ENCODE assay signal across 33 mouse cellular contexts in genomic region chr4:48664021-48664420, GRCm38 (mm10). TPM values are rescaled to one million over a fixed set of nuclear protein-coding genes. Genes with fewer than 3 reads are reported as not detected.
DNase-seq lines count a peak whose midpoint lies in the region; ATAC-seq and TF ChIP-seq lines count a peak whose summit lies in the region.
"Had no signal": no experiment of that assay in that cellular context is flagged by ENCODE, and none has a peak within 500 bp of the region (broad histone marks: within the 10 kb centered on the region; RNA-seq: fewer than 3 reads in every experiment).

No protein-coding gene starts in this region.

- no peak for TF ChIP-seq EP300 in heart, adult 2 months (IDR thresholded peaks at IDR 0.05; ENCODE audit: insufficient read depth, low read depth, low read length)

- TF ChIP-seq POLR2A in heart, adult 2 months (IDR thresholded peaks at IDR 0.05; ENCODE audit: insufficient read depth, low read depth, low read length), result no peak
- TF ChIP-seq POLR2A in myocyte (IDR thresholded peaks at IDR 0.05; ENCODE audit: insufficient read length, low read depth), result no peak

- no peaks in the 10 kb centered on the region for H3K4me1 ChIP-seq in heart, adult 2 months (ENCODE audit: control insufficient read depth, insufficient read depth, low read length)
- H3K4me1 ChIP-seq in heart, embryonic 12.5 days (replicated peaks), result peaks cover 11% of the 10 kb centered on the region
- H3K4me1 ChIP-seq in forebrain, embryonic 14.5 days (ENCODE audit: control insufficient read depth, insufficient read depth, low read length), result no peaks in the 10 kb centered on the region
- H3K4me1 ChIP-seq: embryonic facial prominence, embryonic 13.5 days; forebrain, embryonic 13.5 days; hindbrain, embryonic 10.5 days; kidney, embryonic 15.5 days; neural tube, embryonic 15.5 days; stomach, embryonic 15.5 days had no signal

- H3ac ChIP-seq in C2C12 (ENCODE audit: control insufficient read depth, insufficient read length, low read depth) (no peak overlapping the region), myocyte (ENCODE audit: control insufficient read depth, insufficient read length) (peak overlapping the region; percentile 43)

- H3K27ac ChIP-seq in heart, adult 2 months, result peak overlapping the region; percentile 92
- no peak overlapping the region for H3K27ac ChIP-seq in heart, embryonic 12.5 days (ENCODE audit: poor library complexity, severe bottlenecking)
- no peak overlapping the region for H3K27ac ChIP-seq in forebrain, embryonic 14.5 days (ENCODE audit: low read depth, low read length)
- H3K27ac ChIP-seq: embryonic facial prominence, embryonic 13.5 days; forebrain, embryonic 13.5 days; hindbrain, embryonic 10.5 days; kidney, embryonic 15.5 days; liver, embryonic 14.5 days; macrophage; neural tube, embryonic 15.5 days; stomach, embryonic 15.5 days had no signal

- intact Hi-C loops in heart, adult 2 months (cut with DNase I), result loop anchor here (2.0 to 5.0 kb wide), 2 partner anchors 77 to 123 kb away; partner anchors contain the start of gene Tmeff1

- peaks cover 2% of the 10 kb centered on the region for H3K79me3 ChIP-seq in C2C12 (ENCODE audit: low read depth)

- peak overlapping the region; percentile 45 for H3K4me3 ChIP-seq in heart, adult 2 months
- H3K4me3 ChIP-seq in heart, embryonic 12.5 days, result no peak overlapping the region
- peak overlapping the region; percentile 26 for H3K4me3 ChIP-seq in C2C12 (ENCODE audit: insufficient read depth, poor library complexity, severe bottlenecking)
- H3K4me3 ChIP-seq in myocyte, result peak overlapping the region; percentile 41
- no peak overlapping the region for H3K4me3 ChIP-seq in forebrain, embryonic 14.5 days (ENCODE audit: low read depth, low read length)
- H3K4me3 ChIP-seq: embryonic facial prominence, embryonic 13.5 days; erythroblast, embryonic 14.5 days; forebrain, embryonic 13.5 days; hindbrain, embryonic 10.5 days; kidney, embryonic 15.5 days; neural tube, embryonic 15.5 days; stomach, embryonic 15.5 days had no signal

- H3K27me3 ChIP-seq in heart, adult 2 months (ENCODE audit: control insufficient read depth, insufficient read depth, low read length), result no peaks in the 10 kb centered on the region
- no peaks in the 10 kb centered on the region for H3K27me3 ChIP-seq in heart, embryonic 12.5 days (replicated peaks)
- H3K27me3 ChIP-seq in C2C12 (ENCODE audit: control insufficient read depth, insufficient read depth, insufficient read length) (no peaks in the 10 kb centered on the region), myocyte (ENCODE audit: control insufficient read depth, insufficient read depth, insufficient read length) (no peaks in the 10 kb centered on the region)
- H3K27me3 ChIP-seq in forebrain, embryonic 14.5 days (replicated peaks; ENCODE audit: control insufficient read depth, insufficient read depth, low read length), result no peaks in the 10 kb centered on the region
- H3K27me3 ChIP-seq: embryonic facial prominence, embryonic 13.5 days; forebrain, embryonic 13.5 days; kidney, embryonic 15.5 days; neural tube, embryonic 15.5 days; Patski; stomach, embryonic 15.5 days had no signal

- WGBS in heart, adult 2 months, result 67% methylated on average over 6 of the region's 6 CpGs
- WGBS in heart, embryonic 12.5 days, result 89% methylated on average over 6 of the region's 6 CpGs
- 91% methylated on average over 6 of the region's 6 CpGs for WGBS in forebrain, embryonic 14.5 days

- H3K9ac ChIP-seq in heart, adult 2 months (ENCODE audit: low read depth, low read length), result peak overlapping the region; percentile 25
- no peak overlapping the region for H3K9ac ChIP-seq in heart, embryonic 12.5 days
- no peak overlapping the region for H3K9ac ChIP-seq in forebrain, embryonic 14.5 days (ENCODE audit: low read length)
- H3K9ac ChIP-seq: embryonic facial prominence, embryonic 13.5 days; forebrain, embryonic 13.5 days; kidney, embryonic 15.5 days; liver, embryonic 14.5 days; neural tube, embryonic 15.5 days; stomach, embryonic 15.5 days had no signal

- no peak for DNase-seq in heart, adult 2 months
- DNase-seq in 3T3-L1 (ENCODE audit: low read depth, low spot score), result peak; percentile 52
- no peak for DNase-seq in forebrain, embryonic 14.5 days (ENCODE audit: low spot score)
- DNase-seq: adrenal gland, postnatal 25 days; cerebellum, adult 18-20 months; cerebellum, postnatal 10 days; kidney, adult 18-20 months; kidney, postnatal 25 days; liver; lung, adult 2 months; lung, postnatal 10 days; midbrain, embryonic 14.5 days; retina, postnatal 1 day; right cerebral cortex, postnatal 14 days had no signal

- no peak overlapping the region for H3K4me2 ChIP-seq in heart, embryonic 12.5 days
- H3K4me2 ChIP-seq in myocyte (ENCODE audit: low read depth), result peak overlapping the region; percentile 85
- no peak overlapping the region for H3K4me2 ChIP-seq in forebrain, embryonic 14.5 days (ENCODE audit: low read length)
- H3K4me2 ChIP-seq: embryonic facial prominence, embryonic 13.5 days; forebrain, embryonic 13.5 days; heart, embryonic 11.5 days; kidney, embryonic 15.5 days; neural tube, embryonic 15.5 days; stomach, embryonic 15.5 days had no signal

- no peaks in the 10 kb centered on the region for H3K9me3 ChIP-seq in heart, embryonic 12.5 days (replicated peaks)
- H3K9me3 ChIP-seq in forebrain, embryonic 14.5 days (replicated peaks; ENCODE audit: control insufficient read depth, low read length), result no peaks in the 10 kb centered on the region
- H3K9me3 ChIP-seq: embryonic facial prominence, embryonic 13.5 days; forebrain, embryonic 13.5 days; hindbrain, embryonic 10.5 days; kidney, embryonic 15.5 days; neural tube, embryonic 15.5 days; stomach, embryonic 15.5 days had no signal

- no peak for TF ChIP-seq CTCF in heart, adult 2 months (IDR thresholded peaks at IDR 0.05)
- TF ChIP-seq CTCF in C2C12 (IDR thresholded peaks at IDR 0.05; ENCODE audit: control insufficient read depth, insufficient read depth, insufficient read length), result no peak

- no peak for ATAC-seq in heart, embryonic 12.5 days (ENCODE audit: insufficient number of reproducible peaks, low FRiP score)
- ATAC-seq in forebrain, embryonic 14.5 days, result no peak
- ATAC-seq: forebrain, embryonic 13.5 days; hindbrain, embryonic 16.5 days; Patski had no signal

- H3K79me2 ChIP-seq in heart, adult 2 months (replicated peaks; ENCODE audit: control insufficient read depth, insufficient read depth, low read length), result no peaks in the 10 kb centered on the region
- peaks cover 40% of the 10 kb centered on the region for H3K79me2 ChIP-seq in C2C12 (ENCODE audit: control insufficient read depth, insufficient read depth)
- H3K79me2 ChIP-seq in myocyte (ENCODE audit: control insufficient read depth, insufficient read depth), result peaks cover 38% of the 10 kb centered on the region

- no peaks in the 10 kb centered on the region for H3K36me3 ChIP-seq in heart, adult 2 months (ENCODE audit: control insufficient read depth, insufficient read depth, low read length)
- peaks cover 32% of the 10 kb centered on the region for H3K36me3 ChIP-seq in heart, embryonic 12.5 days
- H3K36me3 ChIP-seq in C2C12 (ENCODE audit: control insufficient read depth, insufficient read depth) (no peaks in the 10 kb centered on the region), myocyte (ENCODE audit: control insufficient read depth, insufficient read depth) (peaks cover 3% of the 10 kb centered on the region)
- H3K36me3 ChIP-seq in forebrain, embryonic 14.5 days (ENCODE audit: control insufficient read depth, insufficient read depth, low read length), result peaks cover 55% of the 10 kb centered on the region
- H3K36me3 ChIP-seq: G1E; stomach, embryonic 15.5 days had no signal

TF ChIP-seq in C2C12, 6 proteins besides CTCF, POLR2A, EP300 and RAD21:
- TF ChIP-seq CEBPB (IDR thresholded peaks at IDR 0.05; ENCODE audit: low read depth) (no peak), MYOD1 (IDR thresholded peaks at IDR 0.05; ENCODE audit: control insufficient read depth, insufficient read length, low read depth) (no peak), USF1 (IDR thresholded peaks at IDR 0.05; ENCODE audit: low read depth) (no peak)
TF ChIP-seq in C2C12: peak in this region for 0.

TF ChIP-seq in myocyte, 11 proteins besides CTCF, POLR2A, EP300 and RAD21:
- no peak for TF ChIP-seq MAX (IDR thresholded peaks at IDR 0.05; ENCODE audit: low read depth)
- TF ChIP-seq SRF (IDR thresholded peaks at IDR 0.05; ENCODE audit: control insufficient read depth, insufficient read length, low read depth), result no peak
- peak in 1 of 3 experiments; percentile 9 for TF ChIP-seq MYOD1 (IDR thresholded peaks at IDR 0.05; ENCODE audit: control insufficient read depth in 1 of 3, insufficient read length in 2 of 3, low read depth in 2 of 3)
- no peak for TF ChIP-seq CEBPB (IDR thresholded peaks at IDR 0.05; ENCODE audit: insufficient read depth, poor library complexity, severe bottlenecking)
- TF ChIP-seq REST (IDR thresholded peaks at IDR 0.05; ENCODE audit: insufficient read depth, insufficient read length), result no peak
- TF ChIP-seq MYOG (IDR thresholded peaks at IDR 0.05; ENCODE audit: control insufficient read depth in 1 of 3, insufficient read depth in 1 of 3, insufficient read length in 2 of 3, low read depth in 2 of 3), result no peak

RNA-seq across cellular contexts. Expression of gene Cavin4, which starts 0.7 kb away (rescaled TPM):
- 100 to 1,000 TPM; 102 to 107 TPM for total RNA-seq in heart, adult 2 months (2021)
- 22.1 and 53.3 TPM in 2 replicates for polyA plus RNA-seq in heart, adult 2 months (2012; rRNA removed)
- polyA plus RNA-seq in heart, embryonic 12.5 days (2016; fragmentation: Nextera tagmentation; extraction: Ambion mirVana), result 1.7 and 2.5 TPM in 2 replicates
- polyA plus RNA-seq in C2C12 (2012; fragmentation: generic; extraction: Trizol), result 23.2 TPM
- polyA plus RNA-seq in myocyte (2012; fragmentation: generic; extraction: Trizol), result 119 TPM
- polyA plus RNA-seq in forebrain, embryonic 14.5 days (2014; fragmentation: Nextera tagmentation; extraction: Ambion mirVana), result 1.1 and 1.5 TPM in 2 replicates
- total RNA-seq: common myeloid progenitor, adult 5-6 weeks; megakaryocyte-erythroid progenitor cell, adult 5-6 weeks; monocyte, adult 5-6 weeks had no signal
- polyA plus RNA-seq: erythroblast, embryonic 14.5 days; G1E; macrophage had no signal

Comparison
In these comparisons a context has a peak if more than half of its experiments do, and no peak if none do; other contexts are left out.
1. H3K4me3 ChIP-seq: peak in heart, adult 2 months (single experiment), C2C12 (single experiment) and myocyte (single experiment); none in heart, embryonic 12.5 days (single experiment) and forebrain, embryonic 14.5 days (single experiment).